Mouse (Mus musculus): ENCODE data around the gene Prpf18. TPM values are rescaled to one million over a fixed set of nuclear protein-coding genes. Genes with fewer than 3 reads are reported as not detected.

Gene Prpf18
- polyA plus RNA-seq, 1 experiment from 2014 or later = 46.4 TPM

DNA sequence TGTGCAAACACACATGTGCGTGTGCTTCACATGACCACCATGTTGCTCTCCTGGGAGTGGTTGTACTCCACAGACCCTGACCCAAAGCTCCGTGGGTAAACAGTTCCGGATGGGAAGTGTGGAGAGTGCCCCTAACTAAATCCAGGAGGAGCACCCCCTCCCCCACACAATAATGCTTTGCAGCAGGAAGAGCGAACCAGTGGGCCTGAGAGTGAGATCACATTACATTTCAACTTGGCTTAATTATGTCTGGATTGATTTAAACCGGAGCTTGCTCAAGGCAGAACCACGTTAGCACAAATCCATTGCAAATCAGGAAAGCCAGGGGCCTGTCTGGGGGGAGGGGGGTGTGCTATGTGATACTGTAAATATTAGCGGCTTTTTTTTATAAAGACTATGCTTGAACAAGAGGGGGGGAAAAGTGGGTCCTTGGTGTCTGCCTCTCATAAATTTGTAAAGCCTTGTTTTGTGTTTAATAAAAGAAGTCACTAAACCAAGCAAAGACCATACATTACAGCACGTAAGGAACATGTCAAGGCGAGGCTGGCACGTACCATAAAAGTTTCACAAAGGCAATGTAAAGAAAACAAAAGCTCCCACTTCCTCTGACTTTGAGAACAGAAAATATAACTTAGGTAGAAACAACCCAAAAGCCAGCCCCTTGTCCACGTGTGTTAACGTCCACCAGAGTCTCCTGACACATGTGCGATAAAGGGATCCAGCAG is 64.1 kb downstream of the Prpf18 start:
- Histone ChIP-seq H3K27me3 (no peaks in the 10 kb centered on the region), H3K4me3 (no peak overlapping the region), H3K27ac (peak overlapping the region; percentile 83), H3K4me2 (no peak overlapping the region), H3K9ac (no peak overlapping the region), H3K36me3 (peaks cover 50% of the 10 kb centered on the region), H3K4me1 (peaks cover 25% of the 10 kb centered on the region), H3K9me3 (no peaks in the 10 kb centered on the region)
- 40% methylated on average over 13 of the region's 13 CpGs for WGBS
- peak; percentile 71; the same call in 1 of the 2 replicates for ATAC-seq (ENCODE audit: borderline replicate concordance, extremely low read depth, low FRiP score, low TSS enrichment)

DNA sequence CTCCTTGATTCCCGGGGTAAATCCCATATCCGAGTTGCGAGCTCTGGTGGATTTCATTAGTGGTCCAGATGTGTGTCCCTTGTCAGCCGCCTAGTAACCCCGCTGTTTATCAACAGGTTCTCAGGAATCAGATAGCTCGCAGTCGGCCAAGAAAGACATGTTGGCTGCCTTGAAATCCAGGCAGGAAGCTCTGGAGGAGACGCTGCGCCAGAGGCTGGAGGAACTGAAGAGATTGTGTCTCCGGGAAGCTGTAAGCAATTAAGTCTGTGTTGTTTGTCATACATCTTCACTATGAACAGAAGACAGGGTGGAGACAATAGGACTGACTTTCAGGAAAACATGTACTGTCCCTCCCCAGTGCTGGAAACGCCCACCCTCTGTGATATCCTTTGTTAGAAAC is 65.7 kb downstream of the Prpf18 start:
- Histone ChIP-seq H3K9ac (no peak overlapping the region), H3K9me3 (no peaks in the 10 kb centered on the region), H3K4me1 (peaks cover 22% of the 10 kb centered on the region), H3K27ac (peak overlapping the region; percentile 83), H3K36me3 (peaks cover 34% of the 10 kb centered on the region), H3K4me2 (no peak overlapping the region), H3K4me3 (no peak overlapping the region), H3K27me3 (no peaks in the 10 kb centered on the region)
- no peak for ATAC-seq (ENCODE audit: borderline replicate concordance, extremely low read depth, low FRiP score, low TSS enrichment)
- WGBS = 64% methylated on average over 11 of the region's 11 CpGs

DNA sequence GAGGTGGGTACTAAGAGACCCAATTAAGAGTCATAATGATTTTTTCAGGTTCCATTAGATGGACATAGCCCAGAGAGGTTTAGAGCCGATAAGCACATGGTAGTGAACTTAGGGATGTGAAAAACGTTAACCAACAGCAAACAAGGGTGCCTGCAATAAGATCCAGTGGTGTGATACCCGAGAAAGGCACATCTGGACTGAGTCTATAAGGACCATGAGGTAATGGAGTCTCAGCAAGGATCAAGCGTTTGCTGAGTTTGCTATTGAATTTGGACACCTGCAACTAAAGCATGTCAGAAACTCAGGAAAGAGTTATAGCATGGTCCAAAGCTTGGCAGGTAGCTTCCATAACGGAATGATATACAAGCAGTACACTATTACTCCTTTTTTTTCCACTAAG is 67.7 kb downstream of the Prpf18 start:
- 81% methylated on average over 5 of the region's 5 CpGs for WGBS
- Histone ChIP-seq H3K27me3 (no peaks in the 10 kb centered on the region), H3K4me1 (peaks cover 31% of the 10 kb centered on the region), H3K9ac (no peak overlapping the region), H3K4me3 (no peak overlapping the region), H3K9me3 (no peaks in the 10 kb centered on the region), H3K36me3 (peaks cover 25% of the 10 kb centered on the region), H3K27ac (no peak overlapping the region), H3K4me2 (no peak overlapping the region)
- ATAC-seq (ENCODE audit: borderline replicate concordance, extremely low read depth, low FRiP score, low TSS enrichment) = no peak

DNA sequence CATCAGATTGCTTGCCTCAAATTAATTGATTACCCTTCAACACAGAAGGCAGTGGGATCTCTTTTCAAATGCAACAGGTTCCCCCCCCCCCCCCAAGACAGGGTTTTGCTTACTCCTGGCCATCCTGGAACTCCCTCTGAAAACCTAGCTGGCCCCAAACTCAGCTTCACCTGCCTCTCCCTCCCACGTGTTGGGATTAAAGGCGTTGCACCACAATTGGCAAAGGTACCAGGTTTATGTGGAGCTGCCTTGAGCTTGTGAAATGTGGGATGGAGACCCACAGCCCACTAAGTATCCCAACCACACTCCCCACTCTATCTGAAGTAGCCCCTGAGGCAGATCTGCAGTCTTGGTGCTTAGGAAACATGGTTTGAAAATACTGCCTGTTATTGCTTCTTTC is 69.0 kb downstream of the Prpf18 start:
- no peak overlapping the region for H3K4me2 ChIP-seq
- WGBS = 100% methylated on average over 2 of the region's 2 CpGs
- no peaks in the 10 kb centered on the region for H3K27me3 ChIP-seq
- H3K9me3 ChIP-seq = no peaks in the 10 kb centered on the region
- no peak overlapping the region for H3K9ac ChIP-seq
- ATAC-seq (ENCODE audit: borderline replicate concordance, extremely low read depth, low FRiP score, low TSS enrichment) = no peak
- H3K4me1 ChIP-seq = peaks cover 34% of the 10 kb centered on the region
- peaks cover 18% of the 10 kb centered on the region for H3K36me3 ChIP-seq
- no peak overlapping the region for H3K4me3 ChIP-seq
- H3K27ac ChIP-seq = no peak overlapping the region

DNA sequence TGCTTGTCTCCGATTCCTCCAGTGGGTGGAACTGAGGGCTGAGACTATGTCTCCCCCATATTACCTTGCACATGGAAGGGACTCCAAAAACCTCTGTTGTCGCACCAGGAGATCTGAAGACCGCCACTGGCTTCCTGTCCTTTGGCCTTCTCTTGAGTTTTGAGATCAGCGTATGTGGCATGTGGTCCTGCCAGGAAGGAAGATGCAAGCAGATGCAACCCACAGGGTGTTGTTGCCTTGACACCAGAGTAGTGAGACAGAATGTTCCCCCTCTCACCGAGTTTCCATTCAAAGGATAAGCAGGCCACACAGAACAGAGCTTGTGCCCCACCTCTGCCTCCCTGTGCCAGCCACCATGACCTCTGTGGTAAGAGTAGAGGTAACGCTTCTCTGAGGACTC is 71.2 kb downstream of the Prpf18 start:
- H3K9me3 ChIP-seq = no peaks in the 10 kb centered on the region
- no peak for ATAC-seq (ENCODE audit: borderline replicate concordance, extremely low read depth, low FRiP score, low TSS enrichment)
- no peak overlapping the region for H3K9ac ChIP-seq
- WGBS = 77% methylated on average over 6 of the region's 6 CpGs
- no peak overlapping the region for H3K27ac ChIP-seq
- H3K36me3 ChIP-seq = peaks cover 23% of the 10 kb centered on the region
- peaks cover 35% of the 10 kb centered on the region for H3K4me1 ChIP-seq
- no peaks in the 10 kb centered on the region for H3K27me3 ChIP-seq
- no peak overlapping the region for H3K4me2 ChIP-seq
- H3K4me3 ChIP-seq = no peak overlapping the region

DNA sequence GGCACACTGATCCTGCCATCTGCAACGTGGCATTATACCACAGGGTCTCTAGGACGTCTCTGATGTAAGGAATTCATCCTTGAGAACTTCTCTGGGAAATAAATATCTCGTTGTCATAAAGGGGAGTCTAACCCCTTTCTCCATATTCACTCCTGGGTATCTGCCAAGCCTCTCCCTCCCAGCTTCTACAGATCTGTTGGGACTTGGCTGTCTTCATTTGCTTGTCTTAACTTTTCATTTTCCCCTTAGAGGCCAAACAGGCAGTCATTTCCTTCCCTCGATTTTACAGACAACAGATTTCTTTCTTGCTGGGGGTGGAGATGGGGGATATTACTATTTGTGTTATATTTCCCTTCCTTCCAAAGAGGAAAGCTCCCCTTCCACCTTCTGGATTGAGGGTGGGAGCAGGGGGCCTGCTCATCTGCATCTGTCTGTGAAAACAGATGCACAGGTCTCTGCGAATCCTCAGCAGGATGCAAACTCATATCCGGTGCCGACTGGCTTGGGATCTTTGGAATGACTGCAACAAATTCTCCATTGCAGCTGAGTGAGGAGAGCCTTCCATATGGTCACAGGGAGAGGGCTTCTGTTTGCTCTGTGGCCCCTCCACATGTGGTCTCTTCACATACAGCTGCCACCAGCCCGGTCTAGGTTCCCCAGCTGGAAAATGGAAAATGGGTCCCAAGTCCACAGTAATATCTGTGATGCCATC is 72.4 kb downstream of the Prpf18 start:
- 49% methylated on average over 8 of the region's 8 CpGs for WGBS
- peak; percentile 45; the same call in 1 of the 2 replicates for ATAC-seq (ENCODE audit: borderline replicate concordance, extremely low read depth, low FRiP score, low TSS enrichment)
- Histone ChIP-seq H3K4me1 (peaks cover 35% of the 10 kb centered on the region), H3K4me3 (no peak overlapping the region), H3K27me3 (no peaks in the 10 kb centered on the region), H3K36me3 (peaks cover 35% of the 10 kb centered on the region), H3K9me3 (no peaks in the 10 kb centered on the region), H3K4me2 (no peak overlapping the region), H3K27ac (peak overlapping the region; percentile 75), H3K9ac (no peak overlapping the region)

DNA sequence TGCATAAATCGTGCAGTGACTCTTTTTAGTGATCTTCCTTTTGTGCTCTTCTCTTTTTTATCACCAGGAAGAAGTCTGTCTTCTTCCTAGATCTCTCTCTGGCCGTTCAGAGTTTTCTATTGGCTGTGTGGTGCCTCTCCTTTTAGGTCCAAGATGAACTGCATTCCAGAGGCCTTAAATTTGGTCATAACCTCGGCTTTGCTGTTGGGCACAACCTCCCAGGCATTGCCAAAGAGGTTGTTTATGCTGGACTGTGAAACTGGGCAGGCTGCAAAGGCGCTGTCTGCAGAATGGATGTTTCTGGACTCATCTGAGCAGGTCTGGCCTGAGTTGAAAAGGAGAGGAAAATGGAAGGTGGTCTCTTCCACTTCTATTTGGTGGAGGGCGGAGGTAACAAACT is 73.6 kb downstream of the Prpf18 start:
- 66% methylated on average over 5 of the region's 5 CpGs for WGBS
- H3K9ac ChIP-seq = no peak overlapping the region
- H3K36me3 ChIP-seq = peaks cover 47% of the 10 kb centered on the region
- H3K4me2 ChIP-seq = no peak overlapping the region
- no peaks in the 10 kb centered on the region for H3K9me3 ChIP-seq
- no peaks in the 10 kb centered on the region for H3K27me3 ChIP-seq
- ATAC-seq (ENCODE audit: borderline replicate concordance, extremely low read depth, low FRiP score, low TSS enrichment) = no peak
- H3K4me3 ChIP-seq = no peak overlapping the region
- H3K27ac ChIP-seq = peak overlapping the region; percentile 75
- H3K4me1 ChIP-seq = peaks cover 35% of the 10 kb centered on the region

DNA sequence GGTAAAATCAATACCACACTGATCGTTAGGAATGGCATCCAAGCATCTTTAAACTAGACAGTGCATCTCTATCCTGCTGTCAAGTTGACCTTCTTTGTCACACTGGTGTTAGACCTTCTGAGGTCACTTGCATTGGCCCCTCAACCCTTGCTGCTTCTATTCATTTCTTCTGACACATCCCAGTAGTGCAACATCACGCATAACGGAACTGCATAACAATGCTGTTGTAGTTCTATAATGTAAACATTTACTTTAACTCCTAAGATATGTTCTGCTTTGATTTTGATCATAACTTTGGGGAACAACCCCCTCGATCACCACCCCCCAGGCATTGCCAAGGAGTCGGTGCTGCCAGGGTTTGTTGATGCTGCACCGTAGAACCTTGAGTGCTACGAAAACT is 75.9 kb downstream of the Prpf18 start:
- Histone ChIP-seq H3K27me3 (no peaks in the 10 kb centered on the region), H3K4me2 (no peak overlapping the region), H3K27ac (peak overlapping the region; percentile 43), H3K4me3 (no peak overlapping the region), H3K36me3 (peaks cover 61% of the 10 kb centered on the region), H3K4me1 (peaks cover 39% of the 10 kb centered on the region), H3K9ac (no peak overlapping the region), H3K9me3 (no peaks in the 10 kb centered on the region)
- WGBS = 63% methylated on average over 7 of the region's 7 CpGs
- ATAC-seq (ENCODE audit: borderline replicate concordance, extremely low read depth, low FRiP score, low TSS enrichment) = no peak

DNA sequence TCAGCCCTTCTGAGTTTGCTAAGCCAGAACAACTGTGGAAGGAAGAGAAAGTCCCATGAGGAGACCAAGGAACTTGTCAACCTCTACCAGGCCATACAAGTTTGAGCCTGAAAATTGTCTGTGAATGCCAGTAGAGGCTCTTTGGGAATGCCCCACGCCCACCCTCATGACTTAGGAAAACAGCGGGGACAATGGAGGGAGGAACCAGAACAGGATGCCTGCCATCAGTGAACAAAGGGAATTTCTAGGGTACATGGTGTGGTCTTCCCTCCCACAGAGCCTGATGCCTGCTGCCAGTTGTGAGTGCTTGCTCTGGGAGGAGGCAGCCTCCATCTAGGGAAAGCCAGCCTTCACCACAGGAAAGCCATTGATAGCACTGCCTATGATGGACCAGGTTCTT is 76.8 kb downstream of the Prpf18 start:
- Histone ChIP-seq H3K4me3 (no peak overlapping the region), H3K4me1 (peaks cover 45% of the 10 kb centered on the region), H3K9ac (no peak overlapping the region), H3K27ac (peak overlapping the region; percentile 59), H3K36me3 (peaks cover 58% of the 10 kb centered on the region), H3K9me3 (no peaks in the 10 kb centered on the region), H3K4me2 (no peak overlapping the region), H3K27me3 (no peaks in the 10 kb centered on the region)
- 64% methylated on average over 2 of the region's 2 CpGs for WGBS
- no peak for ATAC-seq (ENCODE audit: borderline replicate concordance, extremely low read depth, low FRiP score, low TSS enrichment)

DNA sequence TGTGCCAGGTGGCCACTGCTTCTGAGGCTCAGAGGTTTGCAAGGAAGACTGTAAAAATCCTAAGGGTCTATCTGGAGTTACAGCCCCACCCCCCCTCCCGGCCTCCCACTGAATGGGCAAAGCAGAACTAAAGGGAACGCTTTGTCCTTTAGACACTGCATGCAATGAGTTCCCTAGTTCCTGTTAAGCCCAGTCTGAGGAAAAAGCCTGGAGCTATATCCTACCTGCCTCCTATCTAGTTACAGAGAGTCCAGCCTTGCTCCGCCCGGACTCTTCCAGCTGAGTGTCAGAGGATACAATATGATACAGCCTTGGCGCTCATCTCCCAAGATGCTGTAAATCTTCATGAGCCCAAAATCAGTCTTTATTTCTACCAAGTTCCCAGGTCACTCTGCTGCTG is 77.7 kb downstream of the Prpf18 start:
- Histone ChIP-seq H3K9me3 (no peaks in the 10 kb centered on the region), H3K9ac (no peak overlapping the region), H3K27me3 (no peaks in the 10 kb centered on the region), H3K27ac (no peak overlapping the region; the same call in 1 of the 2 replicates), H3K4me1 (peaks cover 45% of the 10 kb centered on the region), H3K36me3 (peaks cover 58% of the 10 kb centered on the region), H3K4me3 (no peak overlapping the region), H3K4me2 (no peak overlapping the region)
- ATAC-seq (ENCODE audit: borderline replicate concordance, extremely low read depth, low FRiP score, low TSS enrichment) = no peak
- 92% methylated on average over 5 of the region's 5 CpGs for WGBS

DNA sequence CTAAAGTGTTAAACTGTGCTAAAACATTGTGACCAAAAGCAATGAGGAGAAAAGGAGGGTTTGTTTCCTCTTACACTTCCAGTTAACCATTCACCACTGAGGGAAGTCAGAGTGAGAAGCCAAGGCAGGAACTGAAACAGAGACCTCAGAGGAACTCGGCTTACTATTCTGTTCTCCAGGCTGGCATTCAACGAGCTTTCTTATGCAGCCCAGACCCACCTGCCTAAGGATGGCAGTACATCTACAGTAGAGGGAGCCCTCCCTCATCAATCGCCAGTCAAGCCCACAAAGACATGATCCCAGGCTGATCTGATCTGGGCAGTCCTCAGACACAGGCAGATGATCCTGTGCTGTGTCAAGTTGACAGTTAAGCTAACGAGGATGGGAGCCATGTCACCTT is 78.5 kb downstream of the Prpf18 start:
- H3K4me2 ChIP-seq = no peak overlapping the region
- H3K36me3 ChIP-seq = peaks cover 63% of the 10 kb centered on the region
- H3K4me3 ChIP-seq = no peak overlapping the region
- 67% methylated on average over 4 of the region's 4 CpGs for WGBS
- H3K9ac ChIP-seq = no peak overlapping the region
- peaks cover 44% of the 10 kb centered on the region for H3K4me1 ChIP-seq
- ATAC-seq (ENCODE audit: borderline replicate concordance, extremely low read depth, low FRiP score, low TSS enrichment) = no peak
- H3K27ac ChIP-seq = no peak overlapping the region
- no peaks in the 10 kb centered on the region for H3K27me3 ChIP-seq
- H3K9me3 ChIP-seq = no peaks in the 10 kb centered on the region

DNA sequence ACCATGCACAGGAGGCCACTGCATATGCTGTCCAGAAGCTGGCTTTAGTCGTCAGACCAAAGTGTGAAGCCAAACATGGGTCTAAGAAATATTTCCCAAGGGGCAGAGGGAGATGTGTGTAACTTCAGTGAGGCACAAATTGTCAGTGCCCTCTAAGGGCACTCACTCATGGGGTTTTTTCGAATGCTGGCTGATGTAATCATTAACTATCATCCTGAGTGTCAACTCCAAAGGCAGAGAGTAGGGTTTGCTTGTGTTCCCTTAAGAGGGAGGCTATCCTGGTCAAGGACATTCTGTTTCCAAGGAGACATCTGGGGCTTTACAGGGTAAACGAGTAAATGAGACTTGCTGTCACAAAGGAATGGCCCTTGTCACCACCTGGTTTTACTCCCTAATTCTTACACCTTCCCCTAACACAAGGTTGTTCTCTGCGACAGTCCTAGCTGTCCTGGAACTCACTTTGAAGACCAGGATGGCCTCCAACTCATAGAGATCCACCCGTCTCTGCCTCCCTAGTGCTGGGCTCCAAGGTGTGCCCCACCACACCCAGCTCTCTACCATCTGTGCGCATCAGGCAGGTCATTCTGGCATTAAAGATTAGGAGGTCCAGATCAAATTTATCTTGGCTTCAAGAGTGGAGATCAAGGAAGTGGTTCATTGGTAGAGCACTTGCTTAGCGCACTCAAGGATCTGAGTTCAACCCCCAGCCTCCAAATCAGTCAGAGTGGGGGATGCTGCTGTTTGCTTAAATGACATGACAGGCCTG is 79.2 kb downstream of the Prpf18 start:
- peaks cover 65% of the 10 kb centered on the region for H3K36me3 ChIP-seq
- 68% methylated on average over 7 of the region's 7 CpGs for WGBS
- H3K27ac ChIP-seq = no peak overlapping the region

More for the DNA sequence above, 79.2 kb downstream of the Prpf18 start:
- H3K4me2 ChIP-seq = no peak overlapping the region
- ATAC-seq (ENCODE audit: borderline replicate concordance, extremely low read depth, low FRiP score, low TSS enrichment) = no peak
- no peak overlapping the region for H3K9ac ChIP-seq
- H3K4me3 ChIP-seq = no peak overlapping the region
- no peaks in the 10 kb centered on the region for H3K9me3 ChIP-seq
- no peaks in the 10 kb centered on the region for H3K27me3 ChIP-seq
- H3K4me1 ChIP-seq = peaks cover 43% of the 10 kb centered on the region
